Mouse (Mus musculus): ENCODE results near the gene Fyb. TPM values are rescaled to one million over a fixed set of nuclear protein-coding genes. Genes with fewer than 3 reads are reported as not detected.

The Fyb gene
- 7.5 and 11.0 TPM in 2 replicates for polyA plus RNA-seq (2014; fragmentation: Nextera tagmentation; extraction: Ambion mirVana)

GRCm38 (mm10) chr15:6522653-6523167, at the start of gene Fyb:
Gene Fyb (plus strand): TSS chr15:6522853.
- ATAC-seq (ENCODE audit: low read depth) = no peak
- Histone ChIP-seq H3K27ac (replicated peaks; ENCODE audit: low read depth, low read length) (no peak within 1 kb of the TSS), H3K9ac (ENCODE audit: low read depth, low read length) (no peak within 1 kb of the TSS), H3K9me3 (ENCODE audit: control insufficient read depth, low read length) (no peaks in the 10 kb centered on the region), H3K27me3 (replicated peaks; ENCODE audit: control insufficient read depth, insufficient read depth, low read length) (no peaks in the 10 kb centered on the region), H3K36me3 (ENCODE audit: control insufficient read depth, insufficient read depth, low read length) (no peaks in the 10 kb centered on the region), H3K4me1 (ENCODE audit: control insufficient read depth, insufficient read depth, low read length) (no peaks in the 10 kb centered on the region), H3K4me2 (ENCODE audit: low read depth, low read length) (no peak within 1 kb of the TSS), H3K4me3 (ENCODE audit: low read depth, low read length) (no peak within 1 kb of the TSS)
- WGBS = 78% methylated on average over 8 of the region's 8 CpGs
- DNase-seq (ENCODE audit: low spot score) = no peak

GRCm38 (mm10) chr15:6483561-6483960, 39.1 kb upstream of the Fyb start:
- DNase-seq (ENCODE audit: low spot score) (no peak), ATAC-seq (ENCODE audit: low read depth) (no peak)
- Histone ChIP-seq H3K27ac (replicated peaks; ENCODE audit: low read depth, low read length) (no peak overlapping the region), H3K4me1 (ENCODE audit: control insufficient read depth, insufficient read depth, low read length) (no peaks in the 10 kb centered on the region), H3K36me3 (ENCODE audit: control insufficient read depth, insufficient read depth, low read length) (no peaks in the 10 kb centered on the region), H3K4me2 (ENCODE audit: low read depth, low read length) (no peak overlapping the region), H3K9ac (ENCODE audit: low read depth, low read length) (no peak overlapping the region), H3K27me3 (replicated peaks; ENCODE audit: control insufficient read depth, insufficient read depth, low read length) (no peaks in the 10 kb centered on the region), H3K4me3 (ENCODE audit: low read depth, low read length) (no peak overlapping the region), H3K9me3 (ENCODE audit: control insufficient read depth, low read length) (peaks cover 4% of the 10 kb centered on the region; the same call in 1 of the 2 replicates)
- WGBS = 76% methylated on average over 3 of the region's 3 CpGs

- Histone ChIP-seq H3K36me3 (ENCODE audit: control insufficient read depth, insufficient read depth, low read length) (no peaks in the 10 kb centered on the region), H3K4me3 (ENCODE audit: low read depth, low read length) (no peak overlapping the region), H3K27me3 (replicated peaks; ENCODE audit: control insufficient read depth, insufficient read depth, low read length) (no peaks in the 10 kb centered on the region), H3K4me2 (ENCODE audit: low read depth, low read length) (no peak overlapping the region), H3K9me3 (ENCODE audit: control insufficient read depth, low read length) (no peaks in the 10 kb centered on the region), H3K9ac (ENCODE audit: low read depth, low read length) (no peak overlapping the region), H3K4me1 (ENCODE audit: control insufficient read depth, insufficient read depth, low read length) (no peaks in the 10 kb centered on the region), H3K27ac (replicated peaks; ENCODE audit: low read depth, low read length) (no peak overlapping the region)
- WGBS = 91% methylated on average over 2 of the region's 2 CpGs
- DNase-seq (ENCODE audit: low spot score) (no peak), ATAC-seq (ENCODE audit: low read depth) (no peak)
These were observed 30.3 kb upstream of the Fyb start for GRCm38 (mm10) chr15:6492386-6492785.

GRCm38 (mm10) chr15:6498396-6499070, 24.1 kb upstream of the Fyb start:
- DNase-seq (ENCODE audit: low spot score) = no peak
- Histone ChIP-seq H3K4me1 (ENCODE audit: control insufficient read depth, insufficient read depth, low read length) (no peaks in the 10 kb centered on the region; the same call in 1 of the 2 replicates), H3K27me3 (replicated peaks; ENCODE audit: control insufficient read depth, insufficient read depth, low read length) (no peaks in the 10 kb centered on the region), H3K9ac (ENCODE audit: low read depth, low read length) (no peak overlapping the region), H3K4me2 (ENCODE audit: low read depth, low read length) (no peak overlapping the region), H3K36me3 (ENCODE audit: control insufficient read depth, insufficient read depth, low read length) (no peaks in the 10 kb centered on the region), H3K4me3 (ENCODE audit: low read depth, low read length) (no peak overlapping the region), H3K9me3 (ENCODE audit: control insufficient read depth, low read length) (no peaks in the 10 kb centered on the region), H3K27ac (replicated peaks; ENCODE audit: low read depth, low read length) (no peak overlapping the region)
- no peak for ATAC-seq (ENCODE audit: low read depth)
- 49% methylated on average over 10 of the region's 10 CpGs for WGBS

GRCm38 (mm10) chr15:6500787-6501186, 21.9 kb upstream of the Fyb start:
- H3K27me3 ChIP-seq (replicated peaks; ENCODE audit: control insufficient read depth, insufficient read depth, low read length) = no peaks in the 10 kb centered on the region
- H3K4me1 ChIP-seq (ENCODE audit: control insufficient read depth, insufficient read depth, low read length) = no peaks in the 10 kb centered on the region; the same call in 1 of the 2 replicates
- H3K4me2 ChIP-seq (ENCODE audit: low read depth, low read length) = no peak overlapping the region
- 19% methylated on average over 1 of the region's 1 CpGs for WGBS
- ATAC-seq (ENCODE audit: low read depth) (no peak; the same call in 1 of the 2 replicates), DNase-seq (ENCODE audit: low spot score) (no peak)
- H3K27ac ChIP-seq (replicated peaks; ENCODE audit: low read depth, low read length) = no peak overlapping the region
- no peaks in the 10 kb centered on the region for H3K9me3 ChIP-seq (ENCODE audit: control insufficient read depth, low read length)
- H3K4me3 ChIP-seq (ENCODE audit: low read depth, low read length) = no peak overlapping the region
- H3K9ac ChIP-seq (ENCODE audit: low read depth, low read length) = no peak overlapping the region
- no peaks in the 10 kb centered on the region for H3K36me3 ChIP-seq (ENCODE audit: control insufficient read depth, insufficient read depth, low read length)

GRCm38 (mm10) chr15:6517525-6517924, 5.1 kb upstream of the Fyb start:
- H3K9me3 ChIP-seq (ENCODE audit: control insufficient read depth, low read length) = no peaks in the 10 kb centered on the region
- H3K4me2 ChIP-seq (ENCODE audit: low read depth, low read length) = no peak overlapping the region
- no peak overlapping the region for H3K9ac ChIP-seq (ENCODE audit: low read depth, low read length)
- H3K4me3 ChIP-seq (ENCODE audit: low read depth, low read length) = no peak overlapping the region
- 97% methylated on average over 1 of the region's 1 CpGs for WGBS
- DNase-seq (ENCODE audit: low spot score) = no peak
- H3K27me3 ChIP-seq (replicated peaks; ENCODE audit: control insufficient read depth, insufficient read depth, low read length) = no peaks in the 10 kb centered on the region
- no peaks in the 10 kb centered on the region for H3K4me1 ChIP-seq (ENCODE audit: control insufficient read depth, insufficient read depth, low read length)
- ATAC-seq (ENCODE audit: low read depth) = no peak
- H3K27ac ChIP-seq (replicated peaks; ENCODE audit: low read depth, low read length) = no peak overlapping the region
- H3K36me3 ChIP-seq (ENCODE audit: control insufficient read depth, insufficient read depth, low read length) = no peaks in the 10 kb centered on the region

GRCm38 (mm10) chr15:6519417-6520255, 3.0 kb upstream of the Fyb start:
- H3K4me1 ChIP-seq (ENCODE audit: control insufficient read depth, insufficient read depth, low read length) = no peaks in the 10 kb centered on the region
- WGBS = 83% methylated on average over 19 of the region's 19 CpGs
- no peak overlapping the region for H3K4me2 ChIP-seq (ENCODE audit: low read depth, low read length)
- no peak overlapping the region for H3K9ac ChIP-seq (ENCODE audit: low read depth, low read length)
- no peaks in the 10 kb centered on the region for H3K36me3 ChIP-seq (ENCODE audit: control insufficient read depth, insufficient read depth, low read length)
- H3K4me3 ChIP-seq (ENCODE audit: low read depth, low read length) = no peak overlapping the region
- no peaks in the 10 kb centered on the region for H3K9me3 ChIP-seq (ENCODE audit: control insufficient read depth, low read length)
- ATAC-seq (ENCODE audit: low read depth) = no peak
- DNase-seq (ENCODE audit: low spot score) = no peak
- H3K27me3 ChIP-seq (replicated peaks; ENCODE audit: control insufficient read depth, insufficient read depth, low read length) = no peaks in the 10 kb centered on the region
- no peak overlapping the region for H3K27ac ChIP-seq (replicated peaks; ENCODE audit: low read depth, low read length)

GRCm38 (mm10) chr15:6520505-6521155, 2.0 kb upstream of the Fyb start:
- Histone ChIP-seq H3K4me3 (ENCODE audit: low read depth, low read length) (no peak overlapping the region), H3K36me3 (ENCODE audit: control insufficient read depth, insufficient read depth, low read length) (no peaks in the 10 kb centered on the region), H3K4me2 (ENCODE audit: low read depth, low read length) (no peak overlapping the region), H3K9ac (ENCODE audit: low read depth, low read length) (no peak overlapping the region), H3K27me3 (replicated peaks; ENCODE audit: control insufficient read depth, insufficient read depth, low read length) (no peaks in the 10 kb centered on the region), H3K9me3 (ENCODE audit: control insufficient read depth, low read length) (no peaks in the 10 kb centered on the region), H3K4me1 (ENCODE audit: control insufficient read depth, insufficient read depth, low read length) (no peaks in the 10 kb centered on the region), H3K27ac (replicated peaks; ENCODE audit: low read depth, low read length) (no peak overlapping the region)
- WGBS = 76% methylated on average over 10 of the region's 10 CpGs
- no peak for DNase-seq (ENCODE audit: low spot score)
- no peak for ATAC-seq (ENCODE audit: low read depth)

All from embryonic facial prominence, embryonic 14.5 days (tissue).